Mouse (Mus musculus) retina, postnatal 7 days (tissue): ENCODE measurements around the gene Pola2.

ENCODE experiments used
- DNase-seq: peaks from one replicate; pipeline ENCODE4 v3.0.0-alpha.2; 2012; ENCODE audit warnings: low read depth, low spot score

Gene Pola2

GRCm38 (mm10) chr19:5963883-5964562 lies at the start of gene Pola2:
Pola2 (minus strand) TSS chr19:5964202.
- peak; percentile 75 for DNase-seq

DNA sequence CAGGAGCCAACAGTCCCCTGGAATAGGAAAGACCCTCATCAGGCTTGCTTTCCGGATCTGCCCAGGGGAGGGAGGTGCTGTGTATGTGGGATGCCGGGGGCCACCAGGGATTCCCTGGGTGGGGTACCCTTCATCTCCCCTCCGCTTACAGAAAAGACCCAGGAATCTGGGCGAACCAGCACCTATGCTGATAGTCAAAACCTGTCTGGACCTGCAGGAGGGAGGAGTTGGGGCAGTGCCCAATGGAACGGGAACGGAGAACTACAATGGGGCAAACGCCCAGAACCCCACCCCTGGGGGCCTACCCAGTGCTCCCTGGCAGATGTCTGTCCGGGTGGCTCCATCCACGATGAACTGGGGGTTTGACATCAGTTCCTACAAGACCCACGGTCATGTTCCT lies 49.7 kb upstream of the Pola2 start:
- DNase-seq, result no peak

- DNase-seq, result no peak
These were observed 45.1 kb upstream of the Pola2 start for GRCm38 (mm10) chr19:6009137-6009536.

GRCm38 (mm10) chr19:6007013-6007412 lies 43.0 kb upstream of the Pola2 start:
- DNase-seq, result no peak

GRCm38 (mm10) chr19:6005541-6005940 lies 41.5 kb upstream of the Pola2 start:
- DNase-seq, result no peak

GRCm38 (mm10) chr19:5999969-6000368 lies 36.0 kb upstream of the Pola2 start:
- DNase-seq, result no peak

- DNase-seq, result no peak
These were observed 34.2 kb upstream of the Pola2 start for GRCm38 (mm10) chr19:5998180-5998579.

DNA sequence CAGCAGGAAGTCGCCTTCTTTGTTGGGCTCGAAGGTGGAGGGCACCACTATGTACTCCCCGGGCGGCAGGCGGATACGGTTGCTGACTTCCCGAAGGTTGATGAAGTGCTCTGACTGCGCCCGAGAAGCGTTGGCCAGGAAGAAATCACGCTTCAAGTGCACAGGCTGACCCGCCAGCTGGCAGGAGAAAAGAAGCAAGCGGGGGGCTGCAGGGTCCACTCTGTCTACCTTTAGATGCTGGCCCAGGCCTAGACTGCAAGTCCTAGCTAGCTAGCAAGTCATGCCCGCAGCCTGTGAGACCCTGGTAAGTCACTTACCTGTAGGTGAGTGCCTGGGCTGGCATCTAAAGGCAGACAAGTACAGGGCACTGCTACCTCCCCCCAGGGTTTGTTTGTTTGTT lies 30.7 kb upstream of the Pola2 start:
- DNase-seq, result no peak

DNA sequence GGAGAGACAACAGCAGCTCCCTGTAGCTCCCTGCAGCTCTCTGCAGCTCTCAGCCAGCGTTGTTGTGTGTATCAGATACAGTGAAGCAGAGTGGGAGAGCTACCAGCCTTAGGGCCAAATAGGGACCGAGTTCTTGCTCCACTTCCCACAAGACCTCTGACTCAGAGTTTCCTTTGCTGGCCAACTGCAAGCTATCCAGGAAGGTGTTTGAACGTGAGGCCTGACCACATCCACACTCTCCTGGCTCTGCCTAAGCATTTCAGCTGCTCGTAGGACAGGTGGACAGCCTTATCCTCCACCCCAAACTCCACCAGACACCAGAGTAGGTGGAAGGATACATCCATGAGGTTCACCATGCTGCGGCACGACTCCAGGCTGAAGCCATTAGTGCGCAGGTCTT lies 28.0 kb upstream of the Pola2 start:
- no peak for DNase-seq

- no peak for DNase-seq
These were observed 27.5 kb upstream of the Pola2 start for GRCm38 (mm10) chr19:5991467-5991866.

GRCm38 (mm10) chr19:5990921-5991320 lies 26.9 kb upstream of the Pola2 start:
- DNase-seq, result no peak

DNA sequence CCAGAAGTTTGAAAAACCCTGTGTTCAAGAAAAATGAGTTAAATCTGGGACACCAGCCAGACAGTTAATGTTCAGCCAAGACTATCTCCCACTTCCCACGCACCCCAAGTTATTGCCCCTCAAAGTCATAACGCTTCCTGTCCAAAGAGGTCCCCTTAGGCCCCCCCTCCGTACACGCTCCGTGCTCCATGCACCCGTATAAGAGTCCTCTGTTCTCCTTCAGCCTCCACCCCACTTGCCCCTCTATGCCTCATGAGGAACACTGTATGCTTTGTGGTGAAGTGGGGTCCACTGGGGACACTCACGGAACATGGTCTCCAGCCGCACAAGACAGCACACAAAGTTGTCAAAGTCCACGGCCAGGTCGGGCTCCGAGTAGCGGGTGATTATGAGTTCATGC lies 26.0 kb upstream of the Pola2 start:
- no peak for DNase-seq

DNA sequence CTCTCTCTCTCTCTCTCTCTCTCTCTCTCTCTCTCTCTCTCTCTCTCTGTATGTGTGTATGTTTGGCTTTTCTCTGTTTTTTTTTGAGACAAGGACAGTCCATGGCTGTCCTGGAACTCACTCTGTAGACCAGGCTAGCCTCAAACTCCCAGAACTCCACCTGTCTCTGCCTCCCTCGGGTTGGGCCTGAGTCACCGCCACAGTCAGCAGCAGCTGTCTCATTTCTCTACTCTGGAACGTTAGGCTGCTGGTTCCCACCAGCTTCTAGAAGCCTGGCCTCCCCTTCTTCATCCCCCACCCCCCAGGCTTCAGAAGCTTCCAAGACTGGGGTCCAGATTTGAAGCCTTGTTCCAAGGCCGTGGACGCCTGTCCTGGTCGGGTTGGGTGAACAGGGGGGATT lies 25.6 kb upstream of the Pola2 start:
- no peak for DNase-seq

DNA sequence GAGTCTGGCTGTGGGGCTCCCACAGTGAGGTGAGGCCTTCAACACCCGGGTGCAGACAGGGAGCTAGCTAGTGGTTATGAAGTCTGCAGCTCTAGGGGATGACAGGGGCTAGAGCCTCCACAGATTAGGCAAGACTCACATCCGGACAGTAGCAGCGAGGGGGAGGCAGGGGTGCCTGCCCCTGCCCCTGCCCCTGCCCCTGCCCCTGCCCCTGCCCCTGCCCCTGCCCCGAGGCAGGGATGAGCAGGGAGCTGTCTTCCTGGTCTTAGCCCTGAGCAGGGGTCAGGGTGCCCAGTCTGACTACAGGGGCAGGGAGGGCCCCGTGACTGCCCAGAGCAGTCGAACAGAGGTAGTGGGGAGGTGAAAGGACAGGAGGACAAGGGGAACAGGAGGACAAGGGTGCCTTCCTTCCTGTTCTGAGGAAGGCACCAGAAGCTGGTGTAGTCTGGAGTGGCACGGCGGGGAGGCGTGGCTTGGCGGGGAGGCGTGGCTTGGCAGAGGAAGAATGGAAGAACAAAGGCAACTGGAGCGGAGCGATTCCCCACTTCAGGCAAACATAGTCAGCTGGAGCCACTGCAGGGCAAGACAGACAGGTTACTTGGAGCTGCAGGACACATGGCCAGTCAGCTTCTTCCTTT lies 24.9 kb upstream of the Pola2 start:
- DNase-seq, result no peak

DNA sequence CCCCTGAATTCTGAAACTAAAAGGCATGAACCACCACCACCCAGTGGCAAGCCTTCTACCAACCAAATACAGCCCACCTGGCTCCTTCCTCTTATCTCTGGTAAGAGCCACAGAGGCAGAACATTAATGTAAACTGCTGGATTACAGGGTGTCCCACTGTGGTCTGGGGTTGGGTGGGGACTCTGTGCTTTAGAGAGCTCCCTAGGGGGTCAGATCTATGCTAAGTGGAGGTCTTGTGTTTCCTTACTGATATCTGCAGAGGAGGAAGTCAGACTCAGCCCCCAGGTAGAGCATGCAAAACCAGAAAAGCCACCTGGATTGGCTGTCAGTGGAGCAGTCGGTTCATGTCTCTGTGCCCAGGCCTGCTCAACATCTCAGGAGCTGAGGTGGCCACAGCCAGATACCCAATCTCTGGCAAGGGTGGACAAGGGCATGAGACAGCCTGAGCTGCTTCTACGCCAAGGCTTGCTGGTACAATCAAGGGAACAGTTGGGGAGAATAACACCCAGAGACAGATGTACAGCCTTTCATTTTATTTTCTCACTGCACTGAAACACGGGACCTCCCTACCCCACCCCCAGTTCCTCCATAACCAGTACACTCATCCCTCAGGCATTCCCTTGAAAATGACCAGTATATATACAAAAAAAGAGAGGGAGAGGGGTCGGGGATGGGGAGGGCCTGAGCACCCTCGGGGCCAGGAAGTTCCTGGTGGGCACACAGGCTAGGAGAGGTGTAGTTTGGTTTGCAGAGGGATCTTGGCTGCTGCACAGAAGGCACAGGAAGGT lies 24.2 kb upstream of the Pola2 start:
- no peak for DNase-seq

GRCm38 (mm10) chr19:5986043-5986442 lies 22.0 kb upstream of the Pola2 start, which contains the start of gene Slc22a20:
Slc22a20 (minus strand) TSS chr19:5986143.
- DNase-seq, result no peak

GRCm38 (mm10) chr19:5980477-5980876 lies 16.5 kb upstream of the Pola2 start:
- no peak for DNase-seq

DNA sequence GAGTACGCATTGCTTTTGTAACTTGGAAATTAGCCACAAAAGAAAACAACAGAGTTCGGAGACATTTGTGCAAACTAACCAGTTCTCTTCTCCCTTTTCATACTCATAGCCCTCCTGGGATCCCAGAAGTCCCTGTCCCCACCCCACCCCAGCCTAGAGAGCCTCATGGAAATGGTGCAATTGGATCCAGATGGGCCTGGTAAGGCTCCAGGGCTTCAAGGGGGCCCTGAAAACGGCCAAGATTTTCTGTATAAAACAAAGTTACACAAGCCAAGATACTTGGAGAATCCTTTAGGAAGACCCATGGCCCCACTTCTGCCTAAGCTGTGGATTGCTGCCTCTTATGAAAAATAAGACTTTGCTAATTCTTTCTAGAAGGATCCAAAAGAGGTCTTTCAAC lies 13.7 kb upstream of the Pola2 start:
- no peak for DNase-seq

DNA sequence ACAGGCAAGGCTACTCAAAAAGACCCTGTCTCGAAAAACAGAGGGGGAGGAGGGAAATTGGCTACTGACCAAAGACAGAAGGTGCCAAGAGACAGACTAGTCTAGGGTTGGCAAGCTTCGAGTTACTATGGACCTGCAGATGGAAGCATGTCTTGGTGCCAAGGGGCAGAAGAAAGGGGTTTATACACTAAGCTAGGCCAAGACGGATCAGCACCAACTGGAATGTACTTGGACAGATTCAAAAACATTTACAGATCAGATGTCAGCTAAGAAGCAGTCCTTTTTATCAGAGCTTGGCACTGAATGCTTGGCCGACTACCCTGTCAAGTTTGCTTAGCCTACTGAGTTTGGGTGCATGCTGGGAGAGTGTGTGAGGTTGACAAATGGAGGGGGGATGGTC lies 11.7 kb upstream of the Pola2 start:
- no peak for DNase-seq

DNA sequence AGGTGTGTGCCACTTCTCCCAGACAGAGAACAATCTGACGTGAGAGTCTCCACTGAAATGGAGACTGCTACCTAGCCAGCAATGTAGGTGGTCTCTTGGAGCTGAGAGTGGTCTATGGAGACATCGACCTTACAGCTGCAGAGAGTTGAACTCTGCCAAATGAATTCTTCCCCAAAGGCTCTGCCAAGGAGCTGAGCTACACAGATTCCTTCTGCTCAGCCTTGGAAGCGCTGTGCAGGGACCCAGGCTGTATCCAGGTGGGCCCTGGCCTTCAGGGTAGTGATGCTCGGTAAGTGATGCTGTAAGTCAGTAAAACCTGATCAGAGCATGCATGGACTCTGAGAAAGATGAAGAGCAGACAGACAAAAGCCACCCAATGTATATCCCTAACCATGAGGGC lies 11.1 kb upstream of the Pola2 start:
- no peak for DNase-seq

GRCm38 (mm10) chr19:5967664-5968063 lies 3.7 kb upstream of the Pola2 start:
- DNase-seq, result no peak

DNA sequence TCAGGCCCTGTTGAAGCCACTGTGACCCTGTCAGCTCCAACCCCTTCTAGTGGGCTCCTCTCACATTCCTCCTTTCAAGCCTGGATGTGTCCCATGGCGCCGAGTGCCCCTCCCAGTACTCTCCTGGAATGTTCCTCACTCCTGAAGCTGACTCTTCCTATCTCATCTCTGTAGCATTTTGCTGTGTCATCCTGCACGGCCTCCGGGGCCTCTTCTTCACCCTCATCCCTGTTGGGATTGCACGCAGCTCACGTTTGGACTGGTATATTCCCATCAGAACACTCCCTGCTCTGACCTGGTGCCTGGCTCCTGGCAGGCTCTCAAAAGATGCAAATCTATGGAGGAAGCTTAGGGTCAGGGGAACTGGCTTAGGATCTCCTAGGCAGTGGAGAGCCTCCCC lies 2.8 kb upstream of the Pola2 start:
- no peak for DNase-seq

- no peak for DNase-seq
These were observed 1.9 kb upstream of the Pola2 start for GRCm38 (mm10) chr19:5965910-5966309.
